Mouse (Mus musculus): ENCODE results near the gene Cpeb1. TPM values are rescaled to one million over a fixed set of nuclear protein-coding genes. Genes with fewer than 3 reads are reported as not detected.

Cpeb1 gene
- polyA plus RNA-seq, 2 experiments = 0.77 to 1.1 TPM

- TF ChIP-seq POLR2A (IDR thresholded peaks at IDR 0.05; ENCODE audit: borderline replicate concordance, extremely low read depth, insufficient read depth, insufficient read length) = no peak
- Histone ChIP-seq H3K9me3 (ENCODE audit: control insufficient read depth, low read length) (no peaks in the 10 kb centered on the region), H3K36me3 (ENCODE audit: control insufficient read depth, insufficient read depth, low read length) (no peaks in the 10 kb centered on the region), H3K4me2 (replicated peaks; ENCODE audit: low read depth, low read length, severe bottlenecking) (no peak overlapping the region), H3K9ac (ENCODE audit: low read depth, low read length, severe bottlenecking) (no peak overlapping the region), H3K27me3 (ENCODE audit: control insufficient read depth, insufficient read depth, low read length) (no peaks in the 10 kb centered on the region), H3K27ac (replicated peaks; ENCODE audit: low read depth, low read length) (no peak overlapping the region), H3K4me1 (ENCODE audit: control insufficient read depth, insufficient read depth, low read length) (no peaks in the 10 kb centered on the region), H3K4me3 (replicated peaks; ENCODE audit: low read length) (no peak overlapping the region)
- WGBS = 90% methylated on average over 1 of the region's 1 CpGs
- ATAC-seq (ENCODE audit: low FRiP score, low read depth) = no peak
- DNase-seq (ENCODE audit: low spot score) = no peak
Observed at GRCm38 (mm10) chr7:81356360-81356759, 98.9 kb downstream of the Cpeb1 start.

GRCm38 (mm10) chr7:81355746-81356145 is 99.5 kb downstream of the Cpeb1 start:
- Histone ChIP-seq H3K4me3 (replicated peaks; ENCODE audit: low read length) (no peak overlapping the region), H3K4me2 (replicated peaks; ENCODE audit: low read depth, low read length, severe bottlenecking) (no peak overlapping the region), H3K36me3 (ENCODE audit: control insufficient read depth, insufficient read depth, low read length) (no peaks in the 10 kb centered on the region), H3K9ac (ENCODE audit: low read depth, low read length, severe bottlenecking) (no peak overlapping the region), H3K9me3 (ENCODE audit: control insufficient read depth, low read length) (no peaks in the 10 kb centered on the region), H3K27me3 (ENCODE audit: control insufficient read depth, insufficient read depth, low read length) (no peaks in the 10 kb centered on the region), H3K4me1 (ENCODE audit: control insufficient read depth, insufficient read depth, low read length) (no peaks in the 10 kb centered on the region), H3K27ac (replicated peaks; ENCODE audit: low read depth, low read length) (no peak overlapping the region)
- no peak for TF ChIP-seq POLR2A (IDR thresholded peaks at IDR 0.05; ENCODE audit: borderline replicate concordance, extremely low read depth, insufficient read depth, insufficient read length)
- ATAC-seq (ENCODE audit: low FRiP score, low read depth) (no peak), DNase-seq (ENCODE audit: low spot score) (no peak)
- 15% methylated on average over 7 of the region's 7 CpGs for WGBS

- TF ChIP-seq POLR2A (IDR thresholded peaks at IDR 0.05; ENCODE audit: borderline replicate concordance, extremely low read depth, insufficient read depth, insufficient read length) = no peak
- Histone ChIP-seq H3K36me3 (ENCODE audit: control insufficient read depth, insufficient read depth, low read length) (no peaks in the 10 kb centered on the region), H3K4me1 (ENCODE audit: control insufficient read depth, insufficient read depth, low read length) (no peaks in the 10 kb centered on the region), H3K9ac (ENCODE audit: low read depth, low read length, severe bottlenecking) (no peak overlapping the region), H3K27me3 (ENCODE audit: control insufficient read depth, insufficient read depth, low read length) (no peaks in the 10 kb centered on the region), H3K4me3 (replicated peaks; ENCODE audit: low read length) (no peak overlapping the region), H3K4me2 (replicated peaks; ENCODE audit: low read depth, low read length, severe bottlenecking) (no peak overlapping the region), H3K27ac (replicated peaks; ENCODE audit: low read depth, low read length) (no peak overlapping the region), H3K9me3 (ENCODE audit: control insufficient read depth, low read length) (no peaks in the 10 kb centered on the region)
- 65% methylated on average over 4 of the region's 4 CpGs for WGBS
- ATAC-seq (ENCODE audit: low FRiP score, low read depth) (no peak), DNase-seq (ENCODE audit: low spot score) (no peak)
Observed at GRCm38 (mm10) chr7:81351826-81352225, 103.4 kb downstream of the Cpeb1 start.

GRCm38 (mm10) chr7:81348206-81348605 is 107.1 kb downstream of the Cpeb1 start:
- Histone ChIP-seq H3K27me3 (ENCODE audit: control insufficient read depth, insufficient read depth, low read length) (no peaks in the 10 kb centered on the region), H3K9me3 (ENCODE audit: control insufficient read depth, low read length) (no peaks in the 10 kb centered on the region), H3K27ac (replicated peaks; ENCODE audit: low read depth, low read length) (no peak overlapping the region), H3K4me3 (replicated peaks; ENCODE audit: low read length) (no peak overlapping the region), H3K36me3 (ENCODE audit: control insufficient read depth, insufficient read depth, low read length) (peaks cover 7% of the 10 kb centered on the region), H3K4me2 (replicated peaks; ENCODE audit: low read depth, low read length, severe bottlenecking) (no peak overlapping the region), H3K4me1 (ENCODE audit: control insufficient read depth, insufficient read depth, low read length) (peaks cover 6% of the 10 kb centered on the region; the same call in 1 of the 2 replicates), H3K9ac (ENCODE audit: low read depth, low read length, severe bottlenecking) (no peak overlapping the region)
- DNase-seq (ENCODE audit: low spot score) = no peak
- 63% methylated on average over 7 of the region's 7 CpGs for WGBS
- TF ChIP-seq POLR2A (IDR thresholded peaks at IDR 0.05; ENCODE audit: borderline replicate concordance, extremely low read depth, insufficient read depth, insufficient read length) = no peak
- ATAC-seq (ENCODE audit: low FRiP score, low read depth) = no peak

- peaks cover 10% of the 10 kb centered on the region; the same call in 1 of the 2 replicates for H3K4me1 ChIP-seq (ENCODE audit: control insufficient read depth, insufficient read depth, low read length)
- peaks cover 33% of the 10 kb centered on the region for H3K36me3 ChIP-seq (ENCODE audit: control insufficient read depth, insufficient read depth, low read length)
- ATAC-seq (ENCODE audit: low FRiP score, low read depth) (no peak), DNase-seq (ENCODE audit: low spot score) (no peak)
- no peak for TF ChIP-seq POLR2A (IDR thresholded peaks at IDR 0.05; ENCODE audit: borderline replicate concordance, extremely low read depth, insufficient read depth, insufficient read length)
- peak overlapping the region; percentile 86 for H3K4me3 ChIP-seq (replicated peaks; ENCODE audit: low read length)
- peak overlapping the region; percentile 38; the same call in 1 of the 2 replicates for H3K27ac ChIP-seq (replicated peaks; ENCODE audit: low read depth, low read length)
- no peaks in the 10 kb centered on the region for H3K27me3 ChIP-seq (ENCODE audit: control insufficient read depth, insufficient read depth, low read length)
- H3K4me2 ChIP-seq (replicated peaks; ENCODE audit: low read depth, low read length, severe bottlenecking) = peak overlapping the region; percentile 56
- H3K9me3 ChIP-seq (ENCODE audit: control insufficient read depth, low read length) = no peaks in the 10 kb centered on the region
- 59% methylated on average over 15 of the region's 15 CpGs for WGBS
- H3K9ac ChIP-seq (ENCODE audit: low read depth, low read length, severe bottlenecking) = peak overlapping the region; percentile 66
Observed at GRCm38 (mm10) chr7:81345447-81346170, 109.7 kb downstream of the Cpeb1 start.

Measured in limb, embryonic 14.5 days (tissue).